Mouse (Mus musculus) spleen, adult 2 months (tissue): ENCODE results near the gene Wdr74.

Experiments used
- CTCF ChIP-seq: fragments of 200-500 bp; IDR thresholded peaks from 2 replicates; pipeline ENCODE4 v1.5.1; 2011; ENCODE audit warnings: mild to moderate bottlenecking, inconsistent platforms; ENCODE audit not compliant: insufficient read depth, insufficient read length, insufficient replicate concordance; ENCODE audit errors: extremely low read depth
- POLR2A ChIP-seq: fragments of 200-500 bp; IDR thresholded peaks from 2 replicates; pipeline ENCODE4 v1.6.1; 2011; ENCODE audit warnings: low read depth, low read length, inconsistent platforms

DNA sequence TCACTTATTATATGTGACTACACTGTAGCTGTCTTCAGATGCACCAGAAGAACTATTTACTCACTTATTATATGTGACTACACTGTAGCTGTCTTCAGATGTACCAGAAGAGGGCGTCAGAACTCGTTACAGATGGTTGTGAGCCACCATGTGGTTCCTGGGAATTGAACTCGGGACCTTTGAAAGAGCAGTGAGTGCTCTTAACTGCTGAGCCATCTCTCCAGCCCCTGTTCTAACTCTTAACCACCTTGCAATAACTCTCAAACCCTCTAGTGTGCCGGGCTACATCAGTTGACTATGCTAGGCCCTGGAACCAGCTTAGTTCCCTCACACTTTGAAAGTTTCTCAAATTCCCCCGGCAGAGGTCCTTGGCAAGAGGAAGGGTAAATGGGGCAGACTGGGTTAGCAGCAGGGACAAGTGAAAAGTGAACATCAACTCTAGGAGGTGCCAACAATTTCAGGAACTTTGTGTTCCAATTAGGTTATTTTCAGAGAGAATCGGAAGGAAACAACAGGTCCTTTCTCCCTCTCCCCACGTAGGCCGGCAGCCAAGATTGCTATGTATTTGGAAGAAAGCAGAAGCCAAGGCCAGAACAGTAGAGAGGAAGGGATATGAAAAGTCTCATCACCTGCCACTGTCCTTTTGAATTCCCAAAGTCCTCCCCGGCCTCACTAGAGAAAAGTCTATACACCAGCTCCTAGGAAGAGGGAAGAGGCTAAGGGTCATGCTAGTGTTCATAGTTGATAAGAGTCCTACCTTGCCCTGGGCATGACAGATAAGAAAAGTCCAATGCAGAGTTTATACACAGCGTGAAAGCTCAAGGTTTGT, 20.8 kb upstream of the Wdr74 start:
- TF ChIP-seq CTCF (no peak), POLR2A (no peak)
